Mouse (Mus musculus): Measurements from ENCODE around the gene Gm5475. TPM values are rescaled to one million over a fixed set of nuclear protein-coding genes. Genes with fewer than 3 reads are reported as not detected.

Gene Gm5475
- polyA plus RNA-seq, 1 experiment from 2014 or later, result 0.06 TPM

GRCm38 (mm10) chr15:100415684-100416083 is 6.3 kb upstream of the Gm5475 start:
- no peak for ATAC-seq (replicated peaks)
- 86% methylated on average over 8 of the region's 8 CpGs for WGBS
- no peaks in the 10 kb centered on the region for H3K27me3 ChIP-seq

GRCm38 (mm10) chr15:100417854-100418450 is 4.0 kb upstream of the Gm5475 start:
- Histone ChIP-seq H3K36me3 (no peaks in the 10 kb centered on the region), H3K4me2 (replicated peaks) (no peak overlapping the region), H3K27me3 (no peaks in the 10 kb centered on the region), H3K4me1 (peaks cover 23% of the 10 kb centered on the region), H3K4me3 (no peak overlapping the region), H3K9ac (replicated peaks) (no peak overlapping the region), H3K9me3 (no peaks in the 10 kb centered on the region), H3K27ac (replicated peaks) (no peak overlapping the region)
- no peak for ATAC-seq (replicated peaks)
- 84% methylated on average over 9 of the region's 9 CpGs for WGBS

More at GRCm38 (mm10) chr15:100415684-100416083, 6.3 kb upstream of the Gm5475 start:
- Histone ChIP-seq H3K27ac (replicated peaks) (no peak overlapping the region), H3K4me1 (peaks cover 6% of the 10 kb centered on the region), H3K36me3 (peaks cover 2% of the 10 kb centered on the region; the same call in 1 of the 2 replicates), H3K4me3 (no peak overlapping the region), H3K9me3 (no peaks in the 10 kb centered on the region), H3K9ac (replicated peaks) (no peak overlapping the region), H3K4me2 (replicated peaks) (no peak overlapping the region)

GRCm38 (mm10) chr15:100419311-100419710 is 2.6 kb upstream of the Gm5475 start:
- no peak for ATAC-seq (replicated peaks)
- Histone ChIP-seq H3K27me3 (peaks cover 5% of the 10 kb centered on the region; the same call in 1 of the 2 replicates), H3K27ac (replicated peaks) (no peak overlapping the region), H3K4me2 (replicated peaks) (no peak overlapping the region), H3K9ac (replicated peaks) (no peak overlapping the region), H3K36me3 (no peaks in the 10 kb centered on the region), H3K9me3 (no peaks in the 10 kb centered on the region), H3K4me1 (peaks cover 32% of the 10 kb centered on the region), H3K4me3 (no peak overlapping the region)
- WGBS, result 78% methylated on average over 8 of the region's 8 CpGs

- H3K4me3 ChIP-seq, result no peak overlapping the region
- H3K27me3 ChIP-seq, result peaks cover 13% of the 10 kb centered on the region; the same call in 1 of the 2 replicates
- no peaks in the 10 kb centered on the region for H3K36me3 ChIP-seq
- no peak for ATAC-seq (replicated peaks)
- 71% methylated on average over 9 of the region's 9 CpGs for WGBS
- no peak overlapping the region for H3K27ac ChIP-seq (replicated peaks)
- peaks cover 32% of the 10 kb centered on the region for H3K4me1 ChIP-seq
- H3K9ac ChIP-seq (replicated peaks), result no peak overlapping the region
- H3K9me3 ChIP-seq, result no peaks in the 10 kb centered on the region
- no peak overlapping the region for H3K4me2 ChIP-seq (replicated peaks)
Observed at GRCm38 (mm10) chr15:100419901-100420745, 1.8 kb upstream of the Gm5475 start.

- H3K4me1 ChIP-seq, result peaks cover 32% of the 10 kb centered on the region
- 50% methylated on average over 8 of the region's 8 CpGs for whole genome bisulfite sequencing
- ATAC-seq (replicated peaks), result no peak
- peak overlapping the region; percentile 91 for H3K4me2 ChIP-seq (replicated peaks)
- H3K9ac ChIP-seq (replicated peaks), result no peak overlapping the region
- no peaks in the 10 kb centered on the region for H3K9me3 ChIP-seq
- H3K27ac ChIP-seq (replicated peaks), result no peak overlapping the region
- no peaks in the 10 kb centered on the region for H3K36me3 ChIP-seq
- H3K4me3 ChIP-seq, result peak overlapping the region; percentile 77; the same call in 1 of the 2 replicates
- H3K27me3 ChIP-seq, result peaks cover 19% of the 10 kb centered on the region; the same call in 1 of the 2 replicates
Observed at GRCm38 (mm10) chr15:100421059-100421757, 739 bp upstream of the Gm5475 start.

- no peak overlapping the region for H3K27ac ChIP-seq (replicated peaks)
- WGBS, result under 1% methylated on average over 27 of the region's 44 CpGs
- peak; percentile 72 for ATAC-seq (replicated peaks)
- H3K4me1 ChIP-seq, result peaks cover 32% of the 10 kb centered on the region
- peaks cover 19% of the 10 kb centered on the region; the same call in 1 of the 2 replicates for H3K27me3 ChIP-seq
- peak overlapping the region; percentile 91 for H3K4me2 ChIP-seq (replicated peaks)
- no peaks in the 10 kb centered on the region for H3K36me3 ChIP-seq
- H3K9ac ChIP-seq (replicated peaks), result peak overlapping the region; percentile 81
- no peaks in the 10 kb centered on the region for H3K9me3 ChIP-seq
- H3K4me3 ChIP-seq, result peak overlapping the region; percentile 77
Observed at GRCm38 (mm10) chr15:100422476-100422875, 529 bp downstream of the Gm5475 start.

- Histone ChIP-seq H3K4me1 (peaks cover 32% of the 10 kb centered on the region), H3K4me2 (replicated peaks) (peak overlapping the region; percentile 91), H3K27ac (replicated peaks) (no peak overlapping the region), H3K27me3 (peaks cover 19% of the 10 kb centered on the region; the same call in 1 of the 2 replicates), H3K9me3 (no peaks in the 10 kb centered on the region), H3K9ac (replicated peaks) (peak overlapping the region; percentile 81), H3K4me3 (peak overlapping the region; percentile 77), H3K36me3 (no peaks in the 10 kb centered on the region)
- ATAC-seq (replicated peaks), result peak; percentile 99
- WGBS, result 2% methylated on average over 65 of the region's 65 CpGs
Observed at GRCm38 (mm10) chr15:100422899-100423860, 1.2 kb downstream of the Gm5475 start.

- 3% methylated on average over 14 of the region's 14 CpGs for WGBS
- H3K4me3 ChIP-seq, result peak overlapping the region; percentile 77
- no peaks in the 10 kb centered on the region for H3K36me3 ChIP-seq
- H3K9me3 ChIP-seq, result no peaks in the 10 kb centered on the region
- H3K4me2 ChIP-seq (replicated peaks), result peak overlapping the region; percentile 91
- no peak overlapping the region for H3K27ac ChIP-seq (replicated peaks)
- H3K9ac ChIP-seq (replicated peaks), result no peak overlapping the region
- peaks cover 32% of the 10 kb centered on the region for H3K4me1 ChIP-seq
- peaks cover 19% of the 10 kb centered on the region; the same call in 1 of the 2 replicates for H3K27me3 ChIP-seq
- no peak for ATAC-seq (replicated peaks)
Observed at GRCm38 (mm10) chr15:100423916-100424315, 2.0 kb downstream of the Gm5475 start.

- WGBS, result 29% methylated on average over 17 of the region's 17 CpGs
- H3K4me3 ChIP-seq, result peak within 1 kb of the TSS; percentile 77
- no peaks in the 10 kb centered on the region for H3K9me3 ChIP-seq
- peaks cover 32% of the 10 kb centered on the region for H3K4me1 ChIP-seq
- no peak for ATAC-seq (replicated peaks)
- H3K27me3 ChIP-seq, result peaks cover 19% of the 10 kb centered on the region; the same call in 1 of the 2 replicates
- no peak within 1 kb of the TSS for H3K9ac ChIP-seq (replicated peaks)
- H3K36me3 ChIP-seq, result no peaks in the 10 kb centered on the region
- H3K4me2 ChIP-seq (replicated peaks), result peak within 1 kb of the TSS; percentile 91
- H3K27ac ChIP-seq (replicated peaks), result no peak within 1 kb of the TSS
Observed at GRCm38 (mm10) chr15:100424396-100425122, 2.6 kb downstream of the Gm5475 start, which contains the start of gene Slc11a2. Slc11a2 (minus strand) TSS chr15:100425072.

GRCm38 (mm10) chr15:100428296-100428905 is 6.5 kb downstream of the Gm5475 start:
- WGBS, result 86% methylated on average over 13 of the region's 13 CpGs
- Histone ChIP-seq H3K36me3 (no peaks in the 10 kb centered on the region), H3K9ac (replicated peaks) (no peak overlapping the region), H3K27me3 (peaks cover 19% of the 10 kb centered on the region; the same call in 1 of the 2 replicates), H3K4me3 (no peak overlapping the region), H3K27ac (replicated peaks) (no peak overlapping the region), H3K4me1 (peaks cover 7% of the 10 kb centered on the region), H3K4me2 (replicated peaks) (no peak overlapping the region), H3K9me3 (no peaks in the 10 kb centered on the region)
- no peak for ATAC-seq (replicated peaks)

Measured in forebrain, embryonic 15.5 days (tissue).